Mouse (Mus musculus) left cerebral cortex, adult 2 months (tissue): ENCODE measurements at regions not wholly inside any gene's neighbourhood (a gene's known extent, or its start where the extent isn't known, plus 50 kb on each side); places are given as distances from the start of the nearest gene placed in this dataset.
A peak's percentile ranks its signal among the peaks of the same experiment; 100 is the strongest.

Experiments
- DNase-seq, 2 experiments: peaks; one replicate each; pipeline ENCODE4 v3.0.0; 2021 to 2022; ENCODE audit warnings: low spot score in 2 of 2, mixed read lengths in 1 of 2; ENCODE audit errors: extremely low spot score in 1 of 2
- H3K27ac ChIP-seq: fragments of 200-600 bp; 2 replicates; pipeline ENCODE4 v1.8.1; 2022
- H3K4me3 ChIP-seq: fragments of 200-600 bp; 2 replicates; pipeline ENCODE4 v1.8.1; 2022
- CTCF ChIP-seq: fragments of 200-600 bp; IDR thresholded peaks from 2 replicates; pipeline ENCODE4 v1.8.1; 2022; ENCODE audit warnings: antibody characterized with exemption, mild to moderate bottlenecking, moderate library complexity
- intact Hi-C: fragments of 180-260 bp; cut with DNase I; formaldehyde crosslinking; loops from one replicate; pipeline ENCODE4 v1.15.1; 2025

DNA sequence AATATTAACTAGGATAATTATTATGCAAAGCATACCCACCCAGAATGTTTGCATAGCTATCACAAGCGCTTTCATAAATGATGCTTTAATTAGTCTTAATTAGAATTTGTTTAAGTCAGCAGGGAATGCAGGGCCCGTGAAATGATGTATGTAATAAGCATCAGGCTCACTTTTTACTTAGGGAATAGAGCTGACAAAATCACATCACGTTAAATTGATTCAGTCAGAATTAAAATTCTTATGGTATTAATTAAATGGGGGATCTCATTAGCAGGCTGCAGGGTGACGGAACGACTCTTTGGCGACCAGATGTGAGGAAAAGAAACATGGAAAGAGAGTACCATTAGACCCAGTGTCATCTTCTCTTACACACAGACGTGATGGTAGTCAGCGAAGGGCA is 285.5 kb downstream of the Gpd2 start:
- intact Hi-C loops: no loop called here
- no peak overlapping the region for H3K27ac ChIP-seq
- no peak for TF ChIP-seq CTCF
- no peak overlapping the region for H3K4me3 ChIP-seq
- no peak for DNase-seq

DNA sequence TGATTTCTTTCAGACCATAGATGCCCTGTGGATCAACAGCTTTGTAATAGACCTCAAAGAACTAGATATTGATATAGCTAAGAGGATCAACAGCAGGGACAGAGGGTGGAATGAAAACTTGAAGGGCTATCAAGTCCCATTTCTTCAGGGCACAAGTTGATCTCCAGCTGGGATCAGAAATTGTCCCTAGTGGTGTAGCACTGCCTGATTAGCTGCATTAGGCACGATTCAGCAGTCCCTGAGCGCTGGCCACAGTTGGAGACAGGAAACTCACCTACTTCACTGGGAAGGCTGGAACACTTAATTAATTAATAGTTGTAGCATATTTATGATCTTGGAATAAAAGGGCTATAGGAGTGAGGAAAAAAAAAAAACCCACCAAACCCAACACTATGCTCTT is 290.5 kb downstream of the Gpd2 start:
- intact Hi-C loops: no loop called here
- DNase-seq: no peak

DNA sequence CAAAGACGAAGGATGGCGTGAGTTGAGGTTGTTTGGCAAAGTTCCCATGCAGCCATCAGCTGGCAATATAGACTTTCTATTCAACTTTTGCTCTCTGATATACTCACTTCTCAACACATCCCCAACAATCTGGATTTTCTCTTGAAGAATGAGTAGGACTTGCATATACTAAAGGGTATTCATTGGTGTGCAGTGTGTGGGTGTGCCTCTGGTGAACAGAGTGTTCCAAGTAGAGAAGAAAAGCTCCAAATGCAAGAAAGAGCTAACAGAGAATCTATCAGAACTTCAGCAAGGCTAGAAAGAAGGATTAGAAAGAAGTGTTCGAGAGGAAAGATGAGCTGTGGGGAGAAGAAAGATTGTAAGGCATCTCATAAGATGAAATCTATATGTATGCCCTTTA is 302.4 kb downstream of the Gpd2 start:
- Histone ChIP-seq H3K4me3 (no peak overlapping the region), H3K27ac (no peak overlapping the region)
- intact Hi-C loops: no loop called here
- no peak for TF ChIP-seq CTCF
- no peak for DNase-seq

More for the DNA sequence above, 290.5 kb downstream of the Gpd2 start:
- no peak for TF ChIP-seq CTCF
- H3K4me3 ChIP-seq: no peak overlapping the region
- H3K27ac ChIP-seq: no peak overlapping the region

DNA sequence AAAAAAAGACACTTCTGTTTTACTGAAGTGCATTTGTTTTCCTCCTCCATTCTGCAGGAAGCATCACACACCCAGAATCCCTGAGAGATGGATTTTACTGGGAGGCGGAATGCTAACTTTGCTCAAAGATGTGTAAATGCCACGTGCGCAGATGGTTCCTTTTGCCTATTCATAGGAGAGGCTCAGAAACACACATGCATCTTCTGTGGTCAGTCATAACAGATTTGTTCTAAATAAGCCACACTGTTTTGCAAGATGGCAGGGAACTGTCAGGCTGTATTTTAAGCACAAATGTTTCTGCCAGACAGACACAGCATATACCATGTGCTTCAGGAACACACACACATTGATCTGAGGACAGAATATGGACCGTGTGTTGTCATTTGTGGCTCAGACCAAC is 327.8 kb downstream of the Gpd2 start:
- intact Hi-C loops: no loop called here
- Histone ChIP-seq H3K27ac (no peak overlapping the region), H3K4me3 (no peak overlapping the region)
- peak in 1 of 2 experiments; percentile 16 for DNase-seq
- TF ChIP-seq CTCF: no peak

DNA sequence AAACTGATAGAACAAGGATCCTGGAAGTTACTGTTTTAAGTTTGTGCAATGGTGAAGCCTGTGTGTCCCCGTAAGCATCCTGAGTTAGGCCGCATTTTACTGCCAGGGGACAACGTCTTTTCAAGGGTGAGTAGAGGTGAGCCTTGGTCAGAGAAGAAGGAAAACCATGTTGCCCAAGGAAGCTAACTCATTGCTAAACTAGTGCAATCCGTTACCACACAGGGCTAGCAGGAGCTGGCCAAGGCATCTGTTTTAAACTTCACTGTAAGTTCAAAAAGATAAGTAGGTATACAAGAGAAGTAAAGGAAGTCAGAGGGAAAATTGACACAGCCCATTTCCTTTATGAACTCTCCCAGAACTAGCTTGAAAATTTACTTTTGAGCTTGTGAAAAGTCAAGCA is 328.7 kb downstream of the Gpd2 start:
- intact Hi-C loops: no loop called here
- no peak for DNase-seq
- no peak overlapping the region for H3K4me3 ChIP-seq
- no peak overlapping the region for H3K27ac ChIP-seq
- no peak for TF ChIP-seq CTCF

DNA sequence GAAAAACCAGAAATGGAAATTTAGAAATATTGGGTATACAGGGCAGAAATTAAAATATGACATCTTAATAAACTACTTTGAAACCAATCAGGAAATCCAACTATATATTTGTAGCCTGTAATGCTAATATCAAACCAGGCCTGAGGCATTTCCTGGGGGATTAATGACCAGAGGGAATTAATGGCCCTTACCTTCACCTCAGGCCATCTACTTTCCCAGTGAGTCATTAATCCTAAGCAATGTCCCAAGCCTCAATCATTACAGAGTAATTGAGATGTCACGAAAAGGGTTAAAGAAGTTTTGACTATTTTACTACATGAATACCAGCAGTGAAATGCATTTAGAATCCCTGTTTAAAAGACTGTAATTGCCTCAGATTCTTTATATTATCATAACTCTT is 329.7 kb downstream of the Gpd2 start:
- no peak for TF ChIP-seq CTCF
- no peak overlapping the region for H3K27ac ChIP-seq
- no peak overlapping the region for H3K4me3 ChIP-seq
- intact Hi-C loops: no loop called here
- DNase-seq: no peak

DNA sequence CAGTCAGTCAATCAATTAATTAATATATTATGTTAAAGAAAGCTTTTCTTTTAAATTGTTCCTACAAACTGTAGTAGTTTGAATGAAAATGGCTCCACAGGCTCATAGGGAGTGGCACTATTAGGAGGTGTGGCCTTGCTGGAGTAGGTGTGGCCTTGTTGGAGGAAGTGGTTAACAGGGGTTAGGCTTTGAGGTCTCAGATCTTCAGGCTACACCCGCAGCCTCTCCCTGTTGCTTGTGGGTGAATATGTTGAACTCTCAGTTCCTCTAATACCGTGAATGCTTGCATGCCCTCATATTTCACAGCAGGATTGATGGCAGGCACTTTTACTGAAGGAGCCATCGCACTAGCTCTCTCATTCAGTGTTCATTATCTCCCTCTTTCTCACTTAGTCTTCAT is 349.6 kb downstream of the Gpd2 start:
- TF ChIP-seq CTCF: no peak
- no peak for DNase-seq
- intact Hi-C loops: no loop called here
- Histone ChIP-seq H3K4me3 (no peak overlapping the region), H3K27ac (no peak overlapping the region)

DNA sequence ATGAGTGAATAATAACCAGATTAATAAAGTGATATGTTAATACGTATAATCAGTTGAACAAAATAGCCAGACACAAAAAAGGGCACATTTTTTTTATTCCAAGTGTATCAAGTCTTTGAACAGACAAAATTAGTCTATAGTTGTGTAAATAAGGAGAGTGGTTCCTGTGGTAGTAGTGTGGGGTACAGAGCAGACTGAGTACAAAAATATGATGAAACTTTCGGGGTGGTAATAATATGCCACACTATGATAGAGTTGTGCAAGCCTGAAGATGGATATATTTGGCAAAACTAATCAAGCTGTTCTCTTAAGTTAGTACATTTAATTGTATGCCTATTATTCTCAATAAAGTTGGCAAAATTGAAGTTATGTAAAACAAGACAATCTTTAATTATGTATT is 356.1 kb downstream of the Gpd2 start:
- no peak for DNase-seq
- H3K27ac ChIP-seq: no peak overlapping the region
- intact Hi-C loops: no loop called here
- no peak overlapping the region for H3K4me3 ChIP-seq
- no peak for TF ChIP-seq CTCF

DNA sequence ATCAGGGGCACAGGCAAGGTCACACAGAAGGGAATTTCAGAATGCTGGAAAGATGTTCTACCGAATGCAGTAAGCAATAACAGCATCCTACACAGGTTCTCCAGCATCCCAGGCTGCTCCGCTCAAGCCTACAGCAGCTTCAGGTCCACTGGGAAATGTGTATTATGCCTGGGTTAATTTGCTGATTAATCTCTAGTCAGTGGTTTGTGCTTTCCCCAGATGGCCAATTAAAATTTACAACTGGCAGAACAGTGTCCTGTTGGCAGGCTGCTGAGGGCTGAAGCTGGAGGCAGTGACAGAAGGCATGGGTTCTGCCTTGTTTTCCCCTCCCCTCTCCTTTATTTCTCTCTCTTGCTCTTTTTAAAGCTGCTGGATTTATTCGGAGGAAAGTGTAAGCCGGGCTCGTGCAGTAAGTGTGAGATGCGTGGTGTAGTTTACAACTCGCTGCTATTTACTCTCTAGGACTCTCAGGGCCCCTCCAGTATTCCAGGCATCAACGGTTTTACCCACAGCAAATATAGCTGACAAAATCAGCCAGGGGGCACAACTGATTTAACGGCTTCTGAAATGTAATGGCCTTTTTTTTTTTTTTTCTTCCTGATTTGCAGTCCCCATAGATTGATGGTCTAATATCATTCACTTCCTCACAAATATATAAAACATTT is 360.4 kb downstream of the Gpd2 start:
- intact Hi-C loops: no loop called here
- Histone ChIP-seq H3K27ac (no peak overlapping the region), H3K4me3 (no peak overlapping the region)
- DNase-seq: no peak
- TF ChIP-seq CTCF: no peak

DNA sequence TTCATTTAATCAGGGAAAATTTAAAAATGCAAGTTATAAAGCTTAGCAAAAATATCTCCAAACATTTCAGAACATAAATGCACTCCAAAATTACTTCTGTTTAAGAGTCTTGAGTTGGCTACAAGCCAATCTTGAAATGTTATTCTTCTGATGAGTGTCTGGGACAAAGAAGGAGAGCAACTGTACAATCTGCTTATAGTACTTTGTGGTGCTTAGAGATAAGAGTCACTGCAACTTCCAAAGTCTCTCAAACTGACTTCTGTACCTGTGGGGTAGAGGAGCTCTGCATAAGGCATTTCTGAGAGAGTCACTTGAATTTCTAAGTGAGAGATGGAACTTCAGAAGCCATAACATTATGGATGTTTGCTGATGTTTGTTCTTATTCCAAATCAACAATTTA is 374.2 kb downstream of the Gpd2 start:
- no peak overlapping the region for H3K4me3 ChIP-seq
- intact Hi-C loops: no loop called here
- no peak for TF ChIP-seq CTCF
- no peak overlapping the region for H3K27ac ChIP-seq
- DNase-seq: no peak

DNA sequence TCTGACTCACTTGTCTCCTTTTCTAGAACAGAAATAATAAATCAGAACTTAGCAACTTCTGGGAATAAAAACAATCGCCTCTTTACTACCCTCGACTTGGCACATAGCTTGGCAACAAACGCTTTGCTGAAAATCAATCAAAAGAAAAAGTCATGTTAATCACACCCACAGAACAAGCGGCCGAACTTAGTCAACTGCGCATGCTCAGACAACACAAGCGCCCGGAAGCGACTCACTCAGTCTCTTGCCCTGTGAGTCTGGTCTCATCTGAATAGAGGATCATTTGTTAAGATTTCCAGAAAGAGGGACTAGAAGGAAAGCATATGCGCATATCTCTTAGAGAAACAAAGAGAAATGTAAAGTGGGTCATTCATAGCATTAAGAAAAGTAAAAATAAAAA is 375.8 kb downstream of the Gpd2 start:
- DNase-seq: no peak
- Histone ChIP-seq H3K4me3 (peak overlapping the region; percentile 20), H3K27ac (no peak overlapping the region)
- no peak for TF ChIP-seq CTCF
- intact Hi-C loops: no loop called here

DNA sequence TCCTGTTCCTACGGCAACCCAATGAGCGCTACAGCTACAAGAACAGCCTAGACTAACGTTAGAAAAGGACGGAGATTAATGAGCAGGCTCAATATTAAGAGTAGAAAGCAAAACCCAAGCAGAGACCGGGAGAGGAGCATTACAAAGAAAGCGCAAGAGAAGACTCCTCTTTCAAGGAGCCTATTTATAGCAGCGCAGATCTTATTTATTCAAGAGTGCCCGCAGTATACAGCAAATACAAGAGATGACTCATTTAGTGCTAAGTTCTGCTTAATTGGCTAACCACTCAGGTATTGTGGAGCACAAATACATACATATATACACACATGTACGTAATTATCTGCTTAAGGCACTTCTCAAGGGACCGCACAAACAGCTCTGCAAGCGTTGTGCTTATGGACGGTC is 377.2 kb downstream of the Gpd2 start:
- Histone ChIP-seq H3K27ac (peak overlapping the region; percentile 36), H3K4me3 (peak overlapping the region; percentile 48)
- TF ChIP-seq CTCF: no peak
- intact Hi-C loops: no loop called here
- DNase-seq: peak in 1 of 2 experiments; percentile 8

DNA sequence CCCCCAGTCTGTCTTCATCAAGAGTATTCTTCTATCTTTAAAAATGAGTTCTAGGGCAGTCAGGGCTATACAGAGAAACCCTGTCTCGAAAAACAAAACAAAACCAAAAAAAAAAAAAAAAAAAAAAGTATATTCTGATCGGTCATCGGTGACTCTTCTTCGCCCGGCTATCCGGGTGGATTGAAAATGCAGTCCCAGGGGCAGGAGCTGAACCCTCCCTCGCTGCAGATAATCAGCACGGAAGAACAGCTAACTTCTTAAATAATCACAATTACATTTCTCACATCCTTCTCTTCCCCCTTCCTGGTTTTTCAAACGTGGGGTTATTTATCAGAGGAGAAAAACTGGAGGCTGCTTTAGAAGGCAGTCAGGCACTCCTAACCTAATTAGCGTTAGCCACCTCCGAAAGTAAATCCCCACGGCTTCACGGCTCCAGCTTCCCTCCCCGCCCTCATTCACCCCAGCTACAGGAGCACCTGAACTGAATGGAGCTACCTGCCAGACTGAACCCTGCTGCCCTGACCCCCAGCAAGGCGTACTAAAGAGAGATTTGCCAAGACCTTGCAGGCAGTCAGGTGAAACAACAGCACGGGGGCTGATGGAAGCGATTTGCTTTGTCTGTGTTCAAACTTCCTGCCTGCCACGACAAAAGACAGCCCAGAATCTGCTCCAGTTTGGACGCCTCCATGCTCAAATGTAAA is 379.2 kb downstream of the Gpd2 start:
- TF ChIP-seq CTCF: no peak
- Histone ChIP-seq H3K4me3 (no peak overlapping the region), H3K27ac (no peak overlapping the region)
- intact Hi-C loops: loop anchor here (5.0 kb wide), 2 partner anchors 81 to 504 kb away; no protein-coding TSS in a partner anchor
- DNase-seq: no peak
